Mouse (Mus musculus) layer of hippocampus, adult 9-11 months (tissue): ENCODE results near the gene Prox2.
"Not testable (repeated sequence)": the region's sequence is repeated elsewhere in the genome, so short reads cannot be mapped to it uniquely, and the experiment has no call there.

Source experiments
- DNase-seq: peaks from one replicate; pipeline ENCODE4 v3.0.0; 2022

The Prox2 gene

DNA sequence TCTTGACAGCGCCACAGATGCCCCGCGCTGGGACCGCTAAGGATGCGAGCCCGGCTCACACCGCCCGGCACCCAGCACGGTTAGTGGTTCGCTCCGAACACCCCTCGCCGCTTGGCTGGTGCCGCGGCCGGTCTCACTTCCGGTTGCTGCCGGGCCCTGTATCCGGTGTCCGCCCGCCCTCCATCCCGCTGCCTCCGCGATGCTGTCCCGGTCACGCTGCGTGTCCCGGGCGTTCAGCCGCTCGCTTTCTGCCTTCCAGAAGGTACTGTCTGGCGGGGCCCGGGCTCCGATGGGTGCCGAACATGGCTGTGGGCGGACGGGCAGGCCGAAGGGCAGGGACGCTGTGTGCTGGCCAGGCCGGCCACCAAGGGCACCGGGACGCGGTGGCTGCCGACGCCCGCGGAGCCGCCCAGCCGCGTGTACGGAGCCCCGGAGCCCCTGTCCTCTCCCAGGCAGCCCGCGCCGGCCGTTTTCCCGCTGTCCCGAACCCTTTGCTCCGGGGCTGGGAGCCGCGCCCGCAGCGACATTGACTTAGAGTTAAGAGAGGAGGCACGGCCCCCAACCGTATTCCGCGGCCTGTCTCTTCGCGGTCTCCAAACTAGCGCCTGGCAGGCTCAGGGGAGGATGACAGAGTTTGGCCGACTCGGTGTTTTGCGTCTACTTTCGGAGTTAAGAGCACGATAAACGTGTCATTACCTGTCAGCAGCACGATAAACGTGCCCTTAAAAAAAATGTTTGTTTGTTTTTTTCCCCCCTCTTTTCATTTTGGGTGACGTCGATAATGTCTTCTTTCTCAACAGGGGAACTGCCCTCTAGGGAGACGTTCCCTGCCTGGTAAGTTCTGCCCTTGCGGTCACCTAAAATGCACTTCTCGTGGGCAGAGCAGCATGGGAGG, at the start of gene Prox2, which contains the start of gene Dlst:
Gene Prox2 (minus strand): TSS at position 62 of the 895 bp plus-strand sequence.
Gene Dlst (plus strand): TSS at position 136 of the 895 bp plus-strand sequence.
- DNase-seq: peak; percentile 85

DNA sequence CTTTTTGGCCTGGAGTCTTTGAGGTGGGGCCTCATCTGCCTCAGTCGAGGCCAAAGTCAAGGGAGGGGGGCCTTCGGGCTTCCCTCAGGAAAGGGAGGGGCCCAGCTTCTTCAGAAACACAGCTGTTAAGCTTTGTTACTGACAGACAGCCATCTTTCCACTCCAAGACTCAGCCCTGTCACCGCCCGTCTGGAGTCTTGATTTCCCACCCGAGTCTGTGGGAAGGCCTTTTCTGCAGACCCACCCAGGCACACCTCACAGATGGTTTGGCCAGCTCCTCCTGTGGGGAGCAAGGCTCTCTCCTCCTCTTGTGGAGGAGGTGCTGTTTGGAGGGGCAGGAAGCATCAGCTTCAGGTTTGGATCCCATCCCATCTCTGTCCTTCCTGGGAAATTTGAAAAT, 49.0 kb upstream of the Prox2 start:
- DNase-seq: no peak

DNA sequence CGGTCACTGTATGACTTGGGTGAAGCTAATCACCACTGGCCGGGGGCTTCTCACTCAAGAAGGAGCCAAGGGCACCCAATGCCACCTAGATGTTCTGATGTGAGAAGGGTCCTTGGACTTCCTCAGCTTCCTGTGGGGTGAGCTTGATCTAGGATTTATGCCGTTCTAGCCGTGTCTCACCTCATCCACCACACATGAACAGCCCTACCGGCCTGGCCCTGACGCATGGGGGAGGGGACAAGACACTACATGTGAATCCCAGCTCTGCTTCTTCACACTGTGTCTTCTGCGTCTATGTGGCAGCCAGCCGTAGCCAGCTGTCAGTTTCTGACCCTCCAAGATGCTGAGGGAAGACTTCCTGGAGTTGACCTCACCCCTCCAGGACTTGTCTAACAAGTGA, 48.2 kb upstream of the Prox2 start:
- no peak for DNase-seq

DNA sequence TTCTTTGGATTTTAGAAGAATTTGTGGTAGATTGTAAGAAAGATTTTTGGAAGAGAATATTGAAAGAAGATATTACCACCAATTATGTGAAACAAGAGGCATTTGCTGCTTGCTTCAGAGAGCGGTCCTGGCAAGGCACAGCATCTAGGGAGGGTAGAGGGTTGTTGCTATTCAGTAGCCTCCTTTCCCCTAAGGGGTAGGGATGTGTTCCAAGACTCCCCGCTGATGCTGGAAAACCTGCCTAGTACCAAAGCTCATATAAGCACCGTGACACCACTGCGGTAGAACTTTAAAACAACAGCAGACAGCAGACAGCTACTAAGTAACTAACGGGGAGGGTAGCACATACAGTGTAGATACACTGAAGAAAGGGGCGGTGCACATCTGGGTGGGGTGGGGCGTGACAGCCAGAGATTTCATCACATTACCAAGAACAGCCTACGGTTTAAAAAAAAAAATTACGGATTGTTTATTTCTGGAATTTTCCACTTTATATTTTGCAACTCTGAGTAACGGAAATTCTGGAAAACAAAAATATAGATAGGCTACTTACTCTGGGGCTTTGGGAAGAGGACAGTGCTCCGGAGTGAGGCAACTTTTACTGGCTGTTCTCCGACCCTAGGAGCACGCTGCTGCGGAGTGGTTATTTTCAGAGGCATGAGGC, 47.4 kb upstream of the Prox2 start:
- no peak for DNase-seq

DNA sequence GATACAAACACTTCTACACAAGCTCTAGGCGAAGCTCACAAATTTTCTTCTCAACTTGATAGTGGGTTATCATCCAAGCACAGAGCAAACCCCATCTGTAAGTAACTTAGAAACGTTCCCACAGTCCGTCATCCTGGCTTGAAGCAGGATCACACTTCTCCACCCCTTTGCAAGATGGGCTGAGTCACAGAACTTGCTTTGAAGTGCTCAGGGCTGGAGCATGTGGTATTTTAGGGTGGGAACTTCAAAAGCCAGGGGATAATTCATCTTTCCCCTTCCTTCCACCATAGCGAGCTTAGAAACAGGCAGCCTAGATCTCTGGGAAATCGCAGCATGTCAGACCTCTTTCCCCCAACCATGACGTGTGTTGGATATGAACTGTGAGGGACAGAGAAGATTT, 45.8 kb upstream of the Prox2 start:
- DNase-seq: no peak

DNA sequence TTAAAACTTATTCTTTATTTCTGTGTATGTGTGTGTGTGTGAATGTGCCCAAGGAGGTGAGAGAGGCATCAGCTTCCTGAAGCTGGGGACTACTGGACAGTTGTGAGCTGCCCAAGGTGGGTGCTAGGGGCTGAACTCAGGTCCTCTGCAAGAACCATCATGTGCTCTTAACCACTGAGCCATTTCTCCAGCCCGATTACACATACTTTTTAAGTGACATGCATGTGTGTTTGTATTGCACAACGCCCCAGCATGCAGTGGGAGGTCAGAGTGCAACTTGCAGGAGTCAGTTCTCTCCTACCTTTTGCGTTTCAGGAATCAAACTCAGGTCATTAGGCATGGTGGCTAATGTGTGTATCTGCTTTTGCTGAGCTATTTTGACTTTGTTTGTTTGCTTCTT, 42.5 kb upstream of the Prox2 start:
- no peak for DNase-seq

DNA sequence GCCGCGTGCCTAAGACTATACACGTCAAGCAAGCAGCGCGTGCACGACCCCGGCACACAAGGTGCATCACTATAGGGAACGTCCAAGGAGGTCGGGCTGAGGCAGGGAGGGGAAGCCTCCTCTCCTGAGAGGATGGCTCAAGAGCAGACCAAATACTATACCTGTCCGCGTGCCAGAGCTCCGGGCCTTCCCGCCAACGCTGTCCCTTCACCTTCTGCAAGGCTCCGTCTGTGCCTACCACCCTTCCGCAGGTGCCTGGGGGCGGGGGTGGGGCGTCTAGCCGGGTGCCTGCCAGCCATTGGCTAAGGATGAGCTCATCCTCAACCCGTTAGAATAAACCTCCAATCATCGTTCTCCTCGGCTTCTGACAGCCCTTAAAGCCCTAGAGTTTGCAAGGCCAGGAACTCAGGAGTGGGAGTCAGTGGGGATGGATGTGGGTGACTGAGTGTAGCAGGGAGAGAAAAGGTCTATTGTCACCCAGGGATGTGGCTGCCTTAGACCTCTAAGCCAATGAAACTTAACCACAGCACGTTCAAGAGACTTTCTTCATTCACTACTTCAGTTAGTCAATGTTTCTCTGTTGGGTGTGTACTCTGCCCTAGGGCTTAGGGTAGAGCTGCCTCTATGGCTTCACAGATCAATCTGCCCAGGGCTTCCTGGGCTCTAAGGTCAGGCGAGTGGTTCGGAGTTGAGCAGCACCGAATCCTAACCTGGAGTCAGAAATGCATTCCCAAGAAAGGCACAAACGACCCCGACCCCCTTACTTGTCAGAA, 40.6 kb upstream of the Prox2 start, which contains the start of gene Rps6kl1:
Gene Rps6kl1 (minus strand): TSS at position 263 of the 773 bp plus-strand sequence.
- DNase-seq: peak; percentile 80

DNA sequence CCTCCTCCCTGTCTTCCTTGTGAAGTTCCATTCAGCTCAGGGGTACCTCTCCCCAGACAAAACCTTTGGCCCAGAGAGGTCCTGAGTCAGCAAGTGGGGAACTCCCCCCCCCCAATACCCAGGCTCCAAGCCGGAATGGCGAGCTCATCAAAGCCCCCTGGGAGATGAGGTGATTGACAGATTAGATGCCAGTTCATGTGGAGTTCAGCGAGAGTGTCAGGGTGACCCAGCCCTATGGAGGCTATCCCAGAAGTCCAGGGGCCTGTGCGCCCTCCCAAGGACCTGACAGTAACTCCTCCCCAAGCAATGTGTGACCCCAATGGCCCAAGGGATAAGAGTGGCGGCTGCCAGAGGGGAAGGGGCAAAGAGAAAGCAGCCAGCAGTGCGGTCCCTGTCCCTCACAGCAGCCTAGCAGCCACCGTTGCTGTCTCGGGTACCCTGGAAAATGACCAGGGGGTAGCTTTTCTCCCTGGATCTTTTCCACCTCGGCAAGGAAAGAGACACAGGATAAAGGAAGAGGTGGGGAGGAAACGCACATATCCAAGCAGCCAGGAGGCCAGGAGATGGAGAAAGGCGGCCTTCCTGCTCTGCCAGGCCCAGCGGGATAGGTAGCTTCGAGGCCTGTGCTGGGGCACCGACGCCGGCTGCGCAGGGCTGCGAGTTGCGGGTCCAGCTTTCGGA, 39.9 kb upstream of the Prox2 start:
- DNase-seq: no peak

DNA sequence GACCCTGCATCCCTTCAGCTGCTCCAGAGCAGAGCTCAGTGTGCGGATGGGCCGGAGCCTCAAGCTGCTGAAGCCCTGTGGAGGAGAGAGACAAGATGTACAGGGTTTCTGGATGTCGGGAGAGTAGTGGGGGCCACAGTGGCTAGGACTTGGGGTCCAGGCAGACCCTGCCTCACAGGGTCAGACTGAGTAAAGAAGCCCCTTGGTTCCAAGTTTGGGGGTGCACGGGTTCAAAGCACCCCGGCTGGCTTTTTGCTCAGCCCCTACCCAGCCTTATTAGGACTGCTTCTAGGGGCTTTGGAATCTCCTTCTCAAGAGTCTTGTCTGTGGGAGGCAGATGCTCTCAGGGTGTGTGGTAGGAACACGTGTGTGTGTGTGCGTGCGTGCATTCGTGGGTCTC, 36.3 kb upstream of the Prox2 start:
- DNase-seq: no peak

DNA sequence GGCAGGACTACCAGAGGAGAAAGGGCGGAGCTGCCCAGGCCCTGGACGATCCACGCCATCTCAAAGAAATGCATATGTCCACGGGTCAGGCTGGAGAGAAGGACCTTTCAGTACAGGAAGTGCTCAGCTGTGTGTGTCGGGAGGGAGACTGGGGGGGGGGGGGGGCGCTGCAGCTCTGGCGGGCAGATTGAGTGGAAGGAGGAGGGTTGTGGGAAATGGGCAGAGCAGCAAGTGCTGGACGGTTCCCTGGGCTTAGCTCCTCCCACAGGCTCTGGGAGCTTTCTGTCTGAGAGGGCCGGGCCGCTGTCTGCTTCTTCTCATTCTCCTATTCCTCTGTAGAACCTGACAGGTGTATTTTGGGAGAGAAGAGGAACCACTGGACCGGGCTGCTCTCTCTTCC, 35.8 kb upstream of the Prox2 start:
- DNase-seq: no peak

DNA sequence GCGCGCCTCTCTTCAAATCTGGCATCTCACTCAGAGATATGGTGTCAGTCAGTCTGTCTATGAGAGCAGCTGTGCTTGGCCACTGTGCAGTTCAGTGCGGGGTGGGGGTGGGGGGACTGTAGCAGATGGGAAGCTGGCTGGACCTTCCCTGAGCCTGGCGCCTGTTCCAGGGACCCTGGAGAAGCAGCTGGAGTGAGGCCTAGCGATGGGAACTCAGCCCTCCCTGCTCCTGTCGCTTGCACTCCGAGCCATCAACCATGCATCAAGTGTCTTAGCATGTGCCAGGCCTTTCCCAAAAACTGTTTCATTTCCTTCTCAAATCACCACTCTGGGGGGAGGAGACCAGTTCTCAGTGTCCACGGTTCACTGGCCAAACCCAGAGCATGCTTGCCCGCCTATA, 35.1 kb upstream of the Prox2 start:
- no peak for DNase-seq

DNA sequence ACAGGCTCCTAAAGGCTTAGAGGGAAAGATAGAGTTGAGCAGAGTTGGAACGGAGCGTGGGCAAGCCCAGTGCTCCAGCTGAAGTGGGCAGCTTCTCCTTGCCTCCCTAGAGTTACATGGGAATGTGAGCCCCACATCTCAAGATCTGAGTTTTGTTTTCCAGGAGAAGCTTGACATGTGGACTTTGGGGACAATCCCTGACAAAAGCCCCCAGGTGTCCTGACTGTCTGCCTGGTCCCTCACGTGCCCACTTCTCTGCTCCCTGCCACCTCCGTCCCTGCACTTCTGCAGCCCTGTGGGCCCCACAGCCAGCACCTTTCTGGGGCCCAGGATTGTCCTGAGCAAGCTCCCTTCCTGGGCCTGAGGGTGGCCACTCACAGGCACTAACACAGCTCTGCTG, 34.3 kb upstream of the Prox2 start:
- no peak for DNase-seq

DNA sequence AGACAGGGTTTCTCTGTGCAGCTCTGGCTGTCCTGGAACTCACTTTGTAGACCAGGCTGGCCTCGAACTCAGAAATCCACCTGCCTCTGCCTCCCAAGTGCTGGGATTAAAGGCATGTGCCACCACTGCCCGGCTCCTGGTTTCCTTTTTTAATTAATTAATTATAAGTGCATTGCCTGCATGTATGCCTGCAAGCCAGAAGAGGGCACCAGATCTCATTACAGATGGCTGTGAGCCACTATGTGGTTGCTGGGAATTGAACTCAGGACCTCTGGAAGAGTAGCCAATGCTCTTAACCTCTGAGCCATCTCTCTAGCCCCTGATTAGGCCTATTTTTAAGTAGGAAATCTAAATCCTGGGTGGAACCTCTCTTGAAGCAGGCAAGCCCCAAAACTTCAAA, 33.7 kb upstream of the Prox2 start:
- DNase-seq: not testable (repeated sequence)

DNA sequence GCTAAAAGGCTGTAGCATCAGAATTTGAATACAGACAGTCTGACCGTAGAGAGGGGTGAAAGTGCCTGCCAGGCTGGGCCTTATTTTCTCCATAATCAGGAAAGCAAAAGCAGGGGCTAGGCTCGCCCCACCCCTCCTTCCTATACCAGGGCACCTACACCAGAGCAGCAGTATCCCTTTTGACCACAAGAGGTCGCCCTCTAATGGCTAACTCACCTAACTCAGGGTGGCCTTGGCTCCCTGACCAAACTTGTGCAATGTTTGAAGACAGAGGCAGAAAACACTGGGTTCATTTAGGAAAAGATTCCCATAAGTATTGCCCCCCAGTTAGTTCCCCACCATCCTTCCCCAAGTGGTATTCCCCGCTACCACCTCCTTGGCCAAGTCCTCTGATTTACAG, 32.2 kb upstream of the Prox2 start:
- peak; percentile 71 for DNase-seq

DNA sequence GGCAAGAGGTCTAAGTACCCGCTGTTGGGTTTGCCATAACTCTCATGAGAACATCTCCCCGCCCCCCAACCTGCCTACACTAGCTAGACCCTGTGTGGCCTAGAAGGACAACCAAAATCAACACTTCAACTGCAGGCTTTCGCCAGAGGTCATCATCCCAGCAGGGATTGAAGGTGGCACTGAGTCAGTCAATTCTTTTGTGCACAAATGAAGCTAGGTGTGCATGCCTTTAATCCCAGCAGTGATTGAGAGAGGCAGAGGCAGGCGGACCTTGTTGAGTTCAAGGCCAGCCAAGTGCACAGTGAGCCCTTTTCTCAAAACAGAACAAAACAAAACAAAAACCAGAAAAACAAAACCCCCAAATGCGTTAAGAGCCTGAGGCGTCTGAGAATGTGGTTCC, 30.5 kb upstream of the Prox2 start:
- no peak for DNase-seq

DNA sequence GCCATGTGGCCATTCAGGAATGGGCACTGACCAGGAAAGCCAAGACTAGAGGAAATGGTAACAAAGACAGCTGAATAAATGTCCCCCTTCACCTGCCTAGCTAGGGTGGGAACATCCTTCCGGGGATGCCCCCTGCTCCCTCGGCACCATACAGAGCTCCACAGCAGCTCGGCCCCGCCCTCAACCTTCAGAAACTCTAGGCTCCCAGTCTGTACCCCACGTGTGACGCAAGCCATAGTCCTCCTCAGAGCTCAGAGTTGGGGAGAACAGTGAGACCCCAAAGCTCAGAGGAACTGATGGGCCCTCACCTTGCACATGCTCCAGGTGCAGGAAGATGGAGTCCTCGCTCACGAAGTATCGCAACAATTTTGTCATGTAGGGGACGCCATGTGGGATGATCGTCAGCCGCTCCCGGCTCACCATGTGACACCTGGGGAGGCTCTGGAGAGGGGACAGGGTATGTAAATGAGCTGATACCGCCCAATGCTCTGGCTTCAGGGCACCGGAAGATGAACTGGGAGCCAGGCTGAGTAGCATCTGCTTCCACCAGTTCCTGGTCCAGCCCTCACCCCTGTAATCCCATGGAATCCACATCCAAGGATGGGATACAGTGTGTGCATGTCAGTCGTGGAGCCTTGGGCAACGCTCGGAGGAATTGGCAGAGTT, 29.6 kb upstream of the Prox2 start:
- DNase-seq: no peak

DNA sequence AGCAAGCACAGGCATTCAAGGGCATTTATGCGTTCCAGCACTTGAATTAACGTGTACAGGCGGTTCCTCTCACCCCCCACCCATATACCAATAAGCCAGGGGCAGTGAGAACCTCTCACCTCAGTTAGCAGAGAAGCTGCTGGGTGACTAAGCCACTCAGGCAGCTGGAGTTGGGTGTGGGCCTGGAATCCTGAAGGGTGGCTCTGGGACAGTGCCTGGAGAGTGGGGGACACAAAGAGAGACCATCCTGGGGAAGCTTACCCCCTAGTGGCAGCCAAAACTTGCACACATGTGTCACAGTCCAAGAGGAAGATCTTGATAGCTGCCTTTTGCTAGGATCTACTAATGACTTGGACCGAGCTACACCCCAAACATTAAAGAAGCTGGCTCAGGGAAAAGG, 26.1 kb upstream of the Prox2 start:
- DNase-seq: no peak

DNA sequence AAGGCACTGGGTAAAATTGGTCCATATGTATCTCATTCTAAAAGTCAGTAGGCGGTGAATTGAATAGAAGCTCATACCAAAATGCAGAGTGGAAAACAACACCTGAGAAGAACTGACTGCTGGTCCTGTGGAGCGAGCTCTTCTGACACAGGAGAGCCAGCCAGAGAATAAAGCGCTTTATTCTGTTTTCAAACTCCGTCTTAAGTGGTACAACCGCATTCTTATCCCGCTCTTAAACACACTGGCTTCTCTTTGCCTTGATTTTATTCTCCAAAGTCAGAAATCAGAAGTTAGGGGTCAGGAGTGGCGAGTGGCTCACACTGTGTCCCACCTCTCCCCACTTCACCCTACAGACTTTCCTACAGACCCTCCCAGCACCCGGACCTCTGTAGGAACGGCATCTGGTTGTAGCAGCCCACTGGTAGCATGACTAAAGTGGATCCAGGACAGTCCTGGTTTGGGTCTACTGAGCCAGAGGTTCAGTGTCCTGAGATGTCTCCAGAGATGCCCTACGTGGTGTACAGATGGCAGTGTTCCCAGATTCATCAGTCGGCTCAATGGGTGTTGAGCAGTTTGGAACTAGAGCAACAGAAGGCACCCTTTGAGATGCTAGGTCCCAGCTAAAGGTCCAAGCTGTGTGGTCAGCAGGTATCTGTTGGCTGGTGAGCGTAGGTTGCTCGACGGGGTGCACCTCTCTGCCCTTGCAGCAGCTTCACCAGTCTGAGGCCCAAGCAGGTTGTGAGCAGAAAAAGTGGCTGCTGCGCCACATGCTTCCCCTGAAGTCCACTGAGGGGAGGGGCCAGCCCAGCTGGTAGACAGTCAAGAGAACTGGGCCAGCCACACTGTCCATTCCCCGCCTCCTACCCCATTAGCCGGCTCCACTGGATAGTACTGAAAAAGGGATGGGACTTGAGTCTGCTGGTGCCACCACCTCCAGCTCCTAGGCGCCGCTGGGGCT, 25.2 kb upstream of the Prox2 start:
- DNase-seq: no peak

DNA sequence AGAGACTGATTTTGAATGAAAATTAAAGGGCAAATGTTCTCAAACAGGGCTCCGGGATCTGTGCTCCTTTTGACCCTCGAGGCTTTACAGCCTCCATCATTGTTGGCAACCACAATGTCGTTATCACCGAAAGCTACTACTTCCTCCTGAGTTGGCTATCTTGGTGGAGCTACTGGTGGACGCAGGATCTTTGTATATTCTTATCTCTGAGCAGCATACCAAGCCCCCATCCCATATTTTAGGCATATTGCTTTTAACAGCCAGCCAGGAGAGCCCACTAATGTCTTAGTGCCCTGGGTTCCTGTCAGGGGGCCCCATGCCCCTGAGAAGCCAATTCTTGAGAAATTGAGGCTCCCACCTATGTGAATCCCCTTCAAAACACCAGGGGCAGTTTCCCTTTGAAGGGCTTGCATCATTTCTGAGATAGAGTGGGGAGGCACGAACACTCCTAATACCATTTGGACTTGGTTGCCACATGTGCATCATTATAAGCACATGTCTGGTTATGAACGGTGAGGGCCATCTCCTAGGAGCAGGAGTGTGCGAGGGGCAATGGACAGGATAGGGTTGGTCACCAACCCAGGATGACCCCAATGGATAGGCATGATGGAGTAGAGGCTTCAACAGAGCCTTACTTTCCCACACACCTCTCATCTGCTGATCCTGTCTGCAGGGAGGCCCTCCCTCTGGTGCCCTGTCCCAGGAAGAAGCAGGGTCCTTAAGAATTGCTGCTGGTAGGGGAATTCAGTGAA, 23.7 kb upstream of the Prox2 start:
- no peak for DNase-seq

DNA sequence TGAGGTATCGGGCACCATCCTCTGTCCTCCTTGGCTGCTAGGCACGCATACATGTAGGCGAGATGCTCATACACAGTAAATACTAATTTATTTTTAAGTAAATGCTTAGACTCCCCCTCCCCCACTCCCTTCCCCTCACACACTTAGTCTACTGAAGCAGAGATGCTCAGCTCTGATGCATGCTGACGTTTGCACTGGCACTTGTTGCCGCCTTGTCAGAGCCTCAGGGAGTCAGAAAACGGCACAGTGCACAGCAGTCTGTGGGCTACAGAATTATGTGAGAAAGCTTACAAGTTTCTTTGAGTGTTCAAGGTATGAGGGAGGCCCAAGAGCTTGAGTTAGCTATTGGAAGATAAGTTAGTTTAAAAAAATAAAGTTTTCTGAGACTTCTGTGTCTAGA, 20.8 kb upstream of the Prox2 start:
- no peak for DNase-seq
